Mouse (Mus musculus): ENCODE measurements around the gene Rras2.

DNA sequence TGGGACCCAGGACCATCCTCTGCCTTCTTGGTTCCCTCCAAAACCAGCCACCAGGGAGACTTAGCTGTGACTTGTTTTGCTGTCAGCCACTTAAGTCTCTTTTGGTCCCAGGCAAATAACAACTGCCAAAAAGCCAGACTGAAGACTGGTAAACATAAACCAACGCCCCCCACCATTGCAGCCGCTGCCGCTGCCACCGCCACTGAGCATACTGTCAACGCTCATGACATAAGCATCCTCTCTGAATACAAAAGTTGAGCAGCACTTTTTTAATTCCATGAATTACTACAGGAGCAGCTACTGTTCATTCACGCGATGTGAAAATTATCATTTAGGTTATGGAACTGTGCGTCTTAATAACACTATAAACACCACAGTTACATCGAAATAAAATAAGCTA lies 1.6 kb downstream of the Rras2 start:
- TF ChIP-seq CTCF (IDR thresholded peaks at IDR 0.05; ENCODE audit: borderline replicate concordance, control insufficient read depth, extremely low read depth, insufficient read depth, low read length, poor library complexity) (no peak), POLR2A (IDR thresholded peaks at IDR 0.05; ENCODE audit: control insufficient read depth, extremely low read depth, insufficient read depth, low read length, poor library complexity) (no peak)
